Mouse (Mus musculus): ENCODE results near the gene Cacna1e. TPM values are rescaled to one million over a fixed set of nuclear protein-coding genes. Genes with fewer than 3 reads are reported as not detected.

Cacna1e gene
- polyA plus RNA-seq, 1 experiment from 2014 or later, result 0.05 TPM

DNA sequence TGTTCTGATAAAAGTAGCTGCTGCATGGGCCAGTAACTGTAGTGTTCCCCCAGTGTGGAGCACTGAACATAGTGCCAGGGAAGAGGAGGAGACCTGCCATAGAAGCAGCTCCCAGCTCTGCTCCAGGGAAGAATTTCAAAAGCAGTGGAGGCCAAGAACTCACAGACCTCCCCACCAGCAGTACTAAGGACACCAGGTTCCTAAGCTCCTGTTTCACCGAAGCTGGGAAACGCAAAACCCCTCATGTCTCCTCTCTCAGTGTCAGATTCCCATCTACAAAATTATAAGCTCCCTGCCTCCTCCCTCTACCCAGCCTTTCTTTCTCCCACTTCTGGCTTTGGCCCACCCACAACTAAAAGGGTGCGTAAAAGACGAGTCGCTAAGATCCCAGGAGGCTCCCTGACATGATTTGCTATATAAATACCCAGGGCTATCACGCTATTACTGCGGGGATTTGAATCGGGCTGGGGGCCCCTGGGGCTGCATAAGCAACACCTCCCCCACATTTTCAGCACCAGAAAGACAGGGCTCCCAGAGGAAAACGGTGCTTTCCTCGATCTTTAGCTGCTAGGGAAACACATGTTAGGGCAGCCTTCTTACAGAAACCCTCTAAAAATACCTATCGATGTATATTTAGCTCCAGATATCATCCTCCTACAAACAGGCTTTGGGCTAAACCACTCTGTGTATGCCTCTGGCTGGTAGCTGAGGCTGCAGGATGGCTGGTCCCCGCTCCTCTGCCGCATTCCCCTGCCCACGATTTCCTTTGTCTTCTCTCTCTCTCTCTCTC, 195.2 kb downstream of the Cacna1e start:
- H3K9ac ChIP-seq, result no peak overlapping the region
- H3K4me1 ChIP-seq, result no peaks in the 10 kb centered on the region
- no peak overlapping the region for H3K4me3 ChIP-seq
- no peak overlapping the region for H3K4me2 ChIP-seq
- ATAC-seq, result no peak
- 52% methylated on average over 14 of the region's 14 CpGs for WGBS (ENCODE audit: insufficient replicate concordance)
- H3K9me3 ChIP-seq (replicated peaks), result no peaks in the 10 kb centered on the region
- H3K27me3 ChIP-seq (replicated peaks), result no peaks in the 10 kb centered on the region
- H3K36me3 ChIP-seq, result no peaks in the 10 kb centered on the region
- no peak overlapping the region for H3K27ac ChIP-seq

DNA sequence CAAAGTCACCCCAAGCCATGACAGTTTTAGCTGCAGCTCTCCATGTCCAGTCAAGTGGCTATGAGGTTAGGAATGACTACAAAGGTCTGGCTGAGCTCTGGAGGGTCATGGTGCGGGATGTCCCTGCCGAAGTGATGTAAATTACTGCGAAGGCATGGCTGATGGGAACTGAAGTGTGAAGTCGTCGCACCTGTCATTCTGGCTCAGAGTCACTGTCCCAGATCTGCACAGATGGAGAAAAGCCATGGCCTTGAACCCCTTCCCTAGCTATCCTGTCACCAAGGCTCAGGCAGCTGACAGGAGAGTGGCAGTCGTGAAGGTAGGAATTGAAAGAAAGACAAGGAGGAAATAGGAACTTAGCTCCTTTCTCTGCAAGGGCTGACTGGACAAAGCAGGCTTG, 197.4 kb downstream of the Cacna1e start:
- WGBS (ENCODE audit: insufficient replicate concordance), result 71% methylated on average over 6 of the region's 6 CpGs
- no peaks in the 10 kb centered on the region for H3K9me3 ChIP-seq (replicated peaks)
- no peaks in the 10 kb centered on the region for H3K4me1 ChIP-seq
- H3K27me3 ChIP-seq (replicated peaks), result no peaks in the 10 kb centered on the region
- H3K27ac ChIP-seq, result no peak overlapping the region
- ATAC-seq, result no peak
- H3K36me3 ChIP-seq, result no peaks in the 10 kb centered on the region
- no peak overlapping the region for H3K4me3 ChIP-seq
- H3K9ac ChIP-seq, result no peak overlapping the region
- no peak overlapping the region for H3K4me2 ChIP-seq

DNA sequence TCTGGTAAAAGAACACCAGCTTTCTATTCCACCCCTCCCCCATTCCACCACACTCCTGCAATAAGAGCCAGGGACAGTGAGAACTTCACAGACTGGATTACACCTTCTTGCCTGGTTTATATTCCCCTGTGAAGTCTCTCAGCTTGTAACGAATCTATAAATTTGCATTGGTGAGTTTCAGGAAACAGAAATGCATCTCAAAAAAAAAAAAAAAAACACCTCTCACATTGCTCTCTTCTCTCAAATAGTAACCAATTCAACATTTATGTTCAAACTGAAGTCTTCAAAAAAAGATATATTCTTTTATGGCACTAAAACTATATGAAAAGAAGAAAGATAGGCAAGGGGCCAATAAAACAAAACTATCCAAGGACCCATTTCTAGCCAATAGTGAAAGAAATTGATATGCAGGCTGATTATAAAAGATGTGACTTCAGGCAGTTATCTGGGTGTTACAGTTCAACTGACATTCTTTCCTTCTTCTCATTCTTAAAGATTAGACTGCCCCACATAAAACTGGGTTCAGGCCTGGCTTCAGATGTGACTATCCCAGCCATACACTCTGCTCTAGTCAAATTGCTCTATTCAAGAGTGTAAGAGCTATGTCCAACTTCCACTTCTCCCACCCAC, 200.7 kb downstream of the Cacna1e start:
- ATAC-seq, result no peak
- Histone ChIP-seq H3K36me3 (no peaks in the 10 kb centered on the region), H3K27me3 (replicated peaks) (no peaks in the 10 kb centered on the region), H3K27ac (no peak overlapping the region), H3K4me2 (no peak overlapping the region), H3K9me3 (replicated peaks) (no peaks in the 10 kb centered on the region), H3K4me1 (no peaks in the 10 kb centered on the region), H3K9ac (no peak overlapping the region), H3K4me3 (no peak overlapping the region)
- WGBS (ENCODE audit: insufficient replicate concordance), result 70% methylated on average over 1 of the region's 1 CpGs

DNA sequence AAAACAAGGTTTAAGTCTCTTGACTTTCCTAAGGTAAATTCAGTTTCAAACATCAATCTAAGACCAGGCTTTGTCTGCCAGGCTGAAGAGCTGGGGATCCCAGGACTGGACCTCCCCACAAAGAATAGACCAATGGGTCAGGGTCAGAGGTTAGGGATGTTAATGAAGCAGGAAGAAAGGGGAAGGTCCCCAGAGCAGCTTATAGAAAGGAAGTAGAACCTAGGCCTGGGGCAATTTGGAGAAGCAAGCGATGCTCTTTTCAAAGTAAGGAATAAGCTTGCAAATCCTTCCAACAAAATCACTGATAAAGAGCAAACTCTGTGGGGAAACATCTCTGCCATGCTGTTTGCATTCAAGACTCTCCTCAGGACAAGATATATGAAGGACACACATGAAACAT, 205.3 kb downstream of the Cacna1e start:
- H3K27me3 ChIP-seq (replicated peaks), result no peaks in the 10 kb centered on the region
- no peak overlapping the region for H3K4me3 ChIP-seq
- ATAC-seq, result no peak
- H3K9ac ChIP-seq, result no peak overlapping the region
- no peaks in the 10 kb centered on the region for H3K4me1 ChIP-seq
- no peak overlapping the region for H3K4me2 ChIP-seq
- H3K9me3 ChIP-seq (replicated peaks), result no peaks in the 10 kb centered on the region
- H3K27ac ChIP-seq, result no peak overlapping the region
- no peaks in the 10 kb centered on the region for H3K36me3 ChIP-seq
- WGBS (ENCODE audit: insufficient replicate concordance), result 41% methylated on average over 1 of the region's 1 CpGs

DNA sequence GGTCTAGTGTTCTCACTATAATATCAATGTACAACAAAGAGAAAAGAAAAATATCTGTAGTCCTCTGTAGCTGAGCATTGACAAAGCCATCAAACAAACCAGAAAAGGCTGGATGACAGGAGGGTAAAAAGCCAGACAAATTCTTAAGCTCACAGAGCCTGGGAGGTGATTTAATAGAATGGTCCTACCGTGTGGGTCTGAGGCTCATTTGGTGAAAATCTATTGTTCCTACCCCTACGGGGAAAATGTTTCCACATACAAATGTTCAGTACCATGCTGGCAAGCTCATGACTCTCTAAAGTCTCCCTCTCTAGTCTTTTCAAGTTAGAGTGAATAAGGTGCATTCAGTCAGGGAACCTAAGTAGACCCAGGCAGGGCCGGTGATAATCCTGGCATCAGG, 206.2 kb downstream of the Cacna1e start:
- Histone ChIP-seq H3K4me3 (no peak overlapping the region), H3K4me1 (no peaks in the 10 kb centered on the region), H3K9me3 (replicated peaks) (no peaks in the 10 kb centered on the region), H3K27ac (no peak overlapping the region), H3K36me3 (no peaks in the 10 kb centered on the region), H3K27me3 (replicated peaks) (no peaks in the 10 kb centered on the region), H3K4me2 (no peak overlapping the region), H3K9ac (no peak overlapping the region)
- no peak for ATAC-seq
- 74% methylated on average over 3 of the region's 3 CpGs for WGBS (ENCODE audit: insufficient replicate concordance)

DNA sequence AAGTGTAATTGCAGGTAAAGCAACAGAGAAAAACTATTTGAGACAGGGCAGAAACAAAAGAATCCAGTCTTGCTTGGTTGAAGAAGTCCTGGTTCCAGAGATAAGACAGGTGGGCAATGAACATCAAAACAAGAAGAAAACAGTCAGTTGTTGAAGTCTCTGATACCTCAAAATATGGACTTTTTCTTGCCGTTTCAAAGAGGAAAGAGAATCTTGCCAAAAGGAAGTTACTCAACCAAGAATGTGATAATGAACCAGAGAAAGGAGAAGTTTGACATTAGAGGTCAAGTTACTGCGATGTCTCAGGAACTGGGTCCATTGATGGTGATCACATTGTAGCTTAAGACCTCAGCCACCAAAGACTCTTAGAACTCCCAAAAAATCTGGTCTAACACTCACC, 206.6 kb downstream of the Cacna1e start:
- H3K27me3 ChIP-seq (replicated peaks), result no peaks in the 10 kb centered on the region
- H3K4me2 ChIP-seq, result no peak overlapping the region
- no peaks in the 10 kb centered on the region for H3K4me1 ChIP-seq
- H3K36me3 ChIP-seq, result no peaks in the 10 kb centered on the region
- no peak for ATAC-seq
- H3K27ac ChIP-seq, result no peak overlapping the region
- no peak overlapping the region for H3K9ac ChIP-seq
- WGBS (ENCODE audit: insufficient replicate concordance), result 10% methylated on average over 2 of the region's 2 CpGs
- no peaks in the 10 kb centered on the region for H3K9me3 ChIP-seq (replicated peaks)
- no peak overlapping the region for H3K4me3 ChIP-seq

DNA sequence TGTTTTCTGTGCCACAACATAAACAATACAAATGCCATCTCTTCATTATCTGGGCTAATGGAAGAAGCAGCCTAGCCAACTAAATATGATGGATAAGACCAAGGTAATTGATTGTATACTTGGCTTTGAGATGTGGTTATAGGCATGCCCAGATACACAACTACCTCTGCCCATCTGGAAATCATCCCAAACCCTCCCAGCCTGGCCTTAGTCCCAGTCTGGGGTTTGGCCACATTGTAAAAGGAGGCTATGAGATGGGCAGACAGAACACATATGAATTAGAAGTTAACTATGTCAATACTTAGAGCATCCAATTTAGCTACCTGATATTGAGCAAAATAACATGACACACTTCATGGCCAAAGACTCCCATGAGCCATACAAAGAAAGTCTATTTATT, 220.6 kb downstream of the Cacna1e start:
- Histone ChIP-seq H3K4me2 (no peak overlapping the region), H3K36me3 (no peaks in the 10 kb centered on the region), H3K4me1 (no peaks in the 10 kb centered on the region), H3K9me3 (replicated peaks) (no peaks in the 10 kb centered on the region), H3K4me3 (no peak overlapping the region), H3K27ac (no peak overlapping the region), H3K9ac (no peak overlapping the region), H3K27me3 (replicated peaks) (no peaks in the 10 kb centered on the region)
- no peak for ATAC-seq

DNA sequence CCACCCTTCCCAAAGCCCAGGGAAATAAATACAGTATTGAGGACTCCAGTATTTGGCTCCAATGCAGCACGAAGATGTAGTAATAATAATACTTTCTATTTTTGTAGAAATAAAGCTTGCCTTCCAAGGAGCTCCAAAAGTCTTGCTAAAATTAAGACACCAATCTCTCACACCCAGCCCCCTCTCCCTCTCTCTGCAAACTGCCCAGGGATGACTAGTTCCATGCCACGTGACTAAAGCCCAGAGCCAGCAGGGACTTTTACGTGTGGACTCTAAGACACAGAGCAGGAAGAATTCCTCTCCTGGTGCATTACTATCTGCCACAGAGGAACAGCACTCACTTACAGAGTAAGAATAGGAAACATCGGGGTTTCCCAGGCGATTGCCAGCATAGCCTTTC, 222.3 kb downstream of the Cacna1e start:
- H3K4me2 ChIP-seq, result no peak overlapping the region
- H3K4me3 ChIP-seq, result no peak overlapping the region
- H3K27me3 ChIP-seq (replicated peaks), result no peaks in the 10 kb centered on the region
- H3K27ac ChIP-seq, result no peak overlapping the region
- no peaks in the 10 kb centered on the region for H3K36me3 ChIP-seq
- H3K9ac ChIP-seq, result no peak overlapping the region
- H3K4me1 ChIP-seq, result no peaks in the 10 kb centered on the region
- H3K9me3 ChIP-seq (replicated peaks), result no peaks in the 10 kb centered on the region
- WGBS (ENCODE audit: insufficient replicate concordance), result 60% methylated on average over 5 of the region's 5 CpGs
- no peak for ATAC-seq

DNA sequence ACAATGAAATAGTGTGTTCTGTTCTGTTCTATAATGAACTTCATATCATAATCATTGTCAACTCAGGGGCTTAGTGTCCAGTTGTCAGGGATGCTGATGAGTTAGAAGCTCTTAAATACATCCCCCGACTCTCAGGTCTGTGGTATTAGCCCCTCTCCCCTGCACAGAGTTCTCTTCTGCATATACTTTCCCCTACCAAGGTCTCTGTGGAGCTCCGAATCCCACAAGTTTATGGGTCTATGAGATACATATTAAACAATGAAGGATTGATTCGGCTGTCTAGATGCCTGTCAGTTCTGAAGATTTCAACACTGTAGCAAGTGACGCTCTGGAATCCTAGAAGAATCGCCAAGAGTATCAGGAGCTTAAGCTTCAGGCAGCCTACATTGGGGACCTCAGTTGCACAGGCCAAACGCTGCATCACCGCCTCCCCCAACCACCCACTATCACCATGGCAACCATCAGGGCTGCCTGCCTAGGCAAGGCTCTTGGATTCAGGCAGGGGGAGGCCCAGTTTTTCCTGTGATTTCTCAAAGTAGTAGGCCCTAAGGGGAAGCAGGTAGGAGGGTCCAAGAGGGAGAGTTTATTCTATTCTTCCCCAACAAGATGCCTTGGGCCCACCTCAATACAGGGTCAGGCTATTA, 223.0 kb downstream of the Cacna1e start:
- Histone ChIP-seq H3K4me3 (no peak overlapping the region), H3K27me3 (replicated peaks) (no peaks in the 10 kb centered on the region), H3K4me2 (no peak overlapping the region), H3K9ac (no peak overlapping the region), H3K36me3 (no peaks in the 10 kb centered on the region), H3K27ac (no peak overlapping the region), H3K9me3 (replicated peaks) (no peaks in the 10 kb centered on the region), H3K4me1 (no peaks in the 10 kb centered on the region)
- 41% methylated on average over 7 of the region's 7 CpGs for WGBS (ENCODE audit: insufficient replicate concordance)
- ATAC-seq, result no peak

DNA sequence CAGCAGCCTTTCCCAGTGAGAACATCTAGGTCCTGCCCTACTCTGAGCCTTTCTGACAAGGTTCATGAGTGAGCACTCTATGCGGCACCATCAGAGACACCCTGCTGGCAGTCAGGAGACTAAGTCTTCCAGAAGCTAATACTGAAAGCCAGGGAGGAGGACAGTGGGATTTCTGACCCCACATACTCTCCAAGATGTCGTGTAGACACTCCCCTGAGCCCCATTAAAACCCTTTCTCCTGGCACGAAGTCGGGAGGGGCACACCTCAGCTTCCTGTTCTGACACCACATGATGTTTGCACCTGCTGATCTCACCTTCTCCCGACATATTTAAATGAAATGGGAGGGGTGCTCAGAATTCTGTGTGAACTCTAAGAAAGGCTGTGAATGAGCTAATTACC, 226.9 kb downstream of the Cacna1e start:
- Histone ChIP-seq H3K4me3 (no peak overlapping the region), H3K9ac (no peak overlapping the region), H3K27ac (no peak overlapping the region), H3K4me2 (no peak overlapping the region), H3K9me3 (replicated peaks) (no peaks in the 10 kb centered on the region), H3K36me3 (no peaks in the 10 kb centered on the region), H3K4me1 (no peaks in the 10 kb centered on the region), H3K27me3 (replicated peaks) (no peaks in the 10 kb centered on the region)
- ATAC-seq, result no peak
- WGBS (ENCODE audit: insufficient replicate concordance), result 43% methylated on average over 5 of the region's 5 CpGs

DNA sequence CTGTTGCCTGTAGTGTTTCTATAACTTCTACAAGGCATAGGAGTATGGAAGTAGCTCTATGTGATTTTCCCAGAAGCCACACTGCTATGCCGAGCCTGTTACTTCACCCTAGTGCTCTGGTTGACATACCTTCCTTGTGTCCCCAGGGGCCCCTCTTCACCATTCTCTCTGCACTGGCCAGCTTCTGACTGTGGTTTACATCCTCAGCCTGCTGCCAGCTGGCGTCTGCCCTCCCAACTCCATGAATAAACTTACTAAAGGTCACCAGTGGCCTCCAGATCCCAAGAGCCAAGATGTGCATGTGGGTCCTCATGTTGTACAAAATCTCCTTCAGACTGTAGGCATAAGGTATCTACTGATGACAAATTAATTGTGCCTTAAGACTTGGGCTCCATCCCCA, 230.3 kb downstream of the Cacna1e start:
- no peaks in the 10 kb centered on the region for H3K27me3 ChIP-seq (replicated peaks)
- H3K9ac ChIP-seq, result no peak overlapping the region
- no peak for ATAC-seq
- 43% methylated on average over 2 of the region's 2 CpGs for WGBS (ENCODE audit: insufficient replicate concordance)
- H3K4me1 ChIP-seq, result no peaks in the 10 kb centered on the region
- no peak overlapping the region for H3K27ac ChIP-seq
- no peaks in the 10 kb centered on the region for H3K9me3 ChIP-seq (replicated peaks)
- no peaks in the 10 kb centered on the region for H3K36me3 ChIP-seq
- H3K4me3 ChIP-seq, result no peak overlapping the region
- H3K4me2 ChIP-seq, result no peak overlapping the region

DNA sequence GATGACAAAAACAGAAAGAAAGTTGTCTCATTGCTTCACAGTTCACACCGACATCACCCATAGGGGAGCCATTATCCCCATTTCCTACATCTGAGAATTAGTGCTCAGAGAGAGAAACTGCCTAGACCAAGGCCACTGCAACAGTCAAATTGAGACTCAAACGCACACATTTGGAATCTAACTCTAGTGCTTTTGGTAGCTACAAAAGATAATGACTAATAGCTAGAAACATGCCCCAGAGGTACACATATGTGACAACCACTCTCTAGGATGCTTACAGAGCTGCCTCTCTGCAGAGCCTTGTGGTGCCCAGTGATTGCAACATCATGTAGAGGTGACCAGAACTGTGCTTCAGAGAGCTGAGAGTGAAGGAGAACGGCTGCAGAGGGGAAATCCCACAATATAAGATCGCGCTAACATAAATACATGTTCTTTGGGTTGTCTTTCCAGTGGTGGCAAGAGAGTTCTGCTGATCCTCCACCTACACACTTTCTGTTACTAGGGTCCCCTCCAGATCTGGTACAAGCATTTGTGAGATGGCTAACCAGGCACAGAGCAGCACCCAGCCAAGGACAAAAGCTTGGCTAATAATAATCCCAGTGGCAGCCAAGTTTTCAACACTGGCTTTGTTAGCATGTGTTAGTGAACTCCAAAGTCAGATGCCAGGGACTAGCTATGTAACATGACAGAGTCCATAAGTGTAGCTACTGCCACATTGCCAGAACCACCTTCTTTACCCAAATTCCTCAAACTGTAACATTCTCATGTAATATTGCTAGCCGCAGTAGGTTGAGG, 237.9 kb downstream of the Cacna1e start:
- H3K9me3 ChIP-seq (replicated peaks), result no peaks in the 10 kb centered on the region
- no peaks in the 10 kb centered on the region for H3K4me1 ChIP-seq
- H3K27me3 ChIP-seq (replicated peaks), result no peaks in the 10 kb centered on the region
- no peak overlapping the region for H3K4me3 ChIP-seq
- no peak overlapping the region for H3K9ac ChIP-seq
- no peaks in the 10 kb centered on the region for H3K36me3 ChIP-seq
- H3K4me2 ChIP-seq, result no peak overlapping the region
- no peak overlapping the region for H3K27ac ChIP-seq
- no peak for ATAC-seq
- 71% methylated on average over 6 of the region's 6 CpGs for WGBS (ENCODE audit: insufficient replicate concordance)
